Mouse (Mus musculus) G1E (cell line): ENCODE measurements at regions not wholly inside any gene's neighbourhood (a gene's known extent, or its start where the extent isn't known, plus 50 kb on each side); places are given as distances from the start of the nearest gene placed in this dataset.

Experiments
- CTCF ChIP-seq: IDR thresholded peaks from 2 replicates; pipeline ENCODE4 v1.5.1; 2012; ENCODE audit warnings: low read depth, low read length, inconsistent platforms, mixed read lengths
- POLR2AphosphoS5 ChIP-seq: IDR thresholded peaks from 2 replicates; pipeline ENCODE4 v1.6.1; 2012; ENCODE audit warnings: low read depth, low read length, inconsistent platforms; ENCODE audit not compliant: insufficient replicate concordance

DNA sequence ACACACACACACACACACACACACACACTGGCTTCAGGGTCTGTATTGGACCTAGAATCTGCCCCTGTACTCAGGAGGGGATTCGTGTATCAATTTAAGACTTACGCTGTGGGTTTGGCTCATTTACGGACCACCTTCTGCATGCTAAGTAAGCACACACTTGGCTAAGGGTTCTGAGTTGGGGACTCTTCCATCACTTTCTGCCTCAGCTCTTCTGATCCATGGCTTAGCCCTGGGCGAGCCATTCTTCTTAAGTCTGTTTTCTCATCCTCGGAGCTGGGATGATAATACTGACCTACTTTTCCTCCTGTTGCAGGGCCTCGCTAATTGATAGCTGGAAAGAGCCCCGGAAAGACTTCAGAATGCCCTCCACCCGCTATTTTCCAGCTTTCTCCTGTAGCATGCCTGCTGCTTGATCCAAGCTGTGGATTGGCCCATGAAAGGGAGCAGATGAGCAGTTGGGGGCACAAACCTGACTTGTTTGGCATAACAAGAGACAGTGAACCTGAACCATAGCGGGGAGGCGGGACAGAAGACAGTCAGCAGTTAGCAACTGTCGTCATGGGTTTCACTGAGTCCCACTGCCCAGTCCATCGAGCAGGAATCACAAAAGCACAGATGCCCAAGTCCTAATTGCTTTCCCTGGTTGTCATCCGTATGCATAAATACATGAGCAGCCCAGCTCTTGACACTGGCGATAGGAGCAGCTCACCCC, 294.9 kb upstream of the Stt3b start:
- TF ChIP-seq CTCF (no peak), POLR2AphosphoS5 (no peak)
